Comparison of ENCODE assay signal across 8 mouse cellular contexts in the genomic region with DNA sequence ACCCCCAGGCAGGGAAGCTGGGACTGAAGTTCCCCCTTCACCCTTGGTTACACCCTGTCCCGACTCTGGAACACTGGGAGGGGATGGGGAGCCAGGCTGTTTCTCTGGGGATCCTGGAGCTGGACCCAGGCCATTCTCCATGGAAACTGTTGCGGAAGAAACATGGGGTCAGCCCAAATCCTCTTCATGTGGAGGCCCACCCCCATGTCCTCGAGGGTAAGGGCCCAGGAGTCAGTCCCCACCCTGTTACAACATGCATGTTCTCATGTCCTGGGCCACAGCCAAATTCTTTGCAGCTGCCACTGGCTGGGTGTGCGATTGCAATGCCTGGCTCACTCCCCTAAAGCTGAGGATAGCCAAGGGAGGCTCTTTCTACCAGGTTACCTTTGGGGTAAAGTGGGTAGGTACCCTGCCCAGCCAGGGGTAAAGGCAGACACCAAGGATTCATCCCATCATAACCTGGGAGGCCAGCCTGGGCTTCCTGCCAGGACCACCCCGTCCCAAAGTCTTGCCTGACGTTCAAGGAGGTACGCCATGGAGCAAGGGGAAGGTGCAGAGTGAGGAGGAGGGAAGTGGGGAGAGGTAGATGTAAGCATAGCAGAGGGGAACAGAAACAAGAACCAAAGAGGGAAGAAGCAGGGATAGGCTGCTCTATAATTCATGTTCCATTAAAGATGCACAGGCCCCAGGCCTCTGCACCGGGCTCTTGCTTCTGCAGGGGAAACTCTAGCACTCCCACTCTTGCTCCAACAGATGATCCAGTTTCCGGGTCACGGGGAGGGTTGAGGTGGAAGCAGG. TPM values are rescaled to one million over a fixed set of nuclear protein-coding genes. Genes with fewer than 3 reads are reported as not detected.
A peak's percentile ranks its signal among the peaks of the same experiment; 100 is the strongest.
DNase-seq lines count a peak whose midpoint lies in the region; ATAC-seq lines count a peak whose summit lies in the region.
"Had no signal": no experiment of that assay in that cellular context is flagged by ENCODE, and none has a peak within 500 bp of the region (broad histone marks: within the 10 kb centered on the region; RNA-seq: fewer than 3 reads in every experiment).

No protein-coding gene starts in this region.

- no peak for DNase-seq in limb, embryonic 10.5 days (ENCODE audit: low spot score)
- DNase-seq in NIH3T3 (ENCODE audit: low read depth): peak; percentile 74
- peak; percentile 90 for DNase-seq in gastrocnemius, adult 18-20 months (ENCODE audit: low spot score)
- DNase-seq in heart, postnatal 36 days: peak; percentile 81 to 87
- DNase-seq in frontal cortex, postnatal 10 days (ENCODE audit: low spot score in 2 of 2): no peak
- DNase-seq: kidney, adult 9 months had no signal

- no peak overlapping the region for H3K4me3 ChIP-seq in limb, embryonic 13.5 days
- no peak overlapping the region for H3K4me3 ChIP-seq in limb, embryonic 10.5 days

- H3K27me3 ChIP-seq in limb, embryonic 13.5 days: no peaks in the 10 kb centered on the region
- H3K27me3 ChIP-seq in limb, embryonic 10.5 days (ENCODE audit: low read depth, poor library complexity, severe bottlenecking): peaks cover 10% of the 10 kb centered on the region; the same call in 1 of the 2 replicates

- H3K36me3 ChIP-seq in limb, embryonic 13.5 days: peaks cover 50% of the 10 kb centered on the region
- peaks cover 60% of the 10 kb centered on the region for H3K36me3 ChIP-seq in limb, embryonic 10.5 days

- H3K27ac ChIP-seq in limb, embryonic 13.5 days: no peak overlapping the region; the same call in 1 of the 2 replicates
- H3K27ac ChIP-seq in limb, embryonic 10.5 days: no peak overlapping the region

- ATAC-seq in limb, embryonic 13.5 days (ENCODE audit: low FRiP score, low read depth): no peak
- ATAC-seq in megakaryocyte-erythroid progenitor cell, adult 5-6 weeks (replicated peaks; ENCODE audit: low FRiP score, low TSS enrichment, poor library complexity, severe bottlenecking): no peak

- WGBS in limb, embryonic 13.5 days: 74% methylated on average over 10 of the region's 10 CpGs
- 90% methylated on average over 10 of the region's 10 CpGs for WGBS in limb, embryonic 10.5 days

- H3K4me1 ChIP-seq in limb, embryonic 13.5 days: peaks cover 45% of the 10 kb centered on the region
- H3K4me1 ChIP-seq in limb, embryonic 10.5 days: peaks cover 34% of the 10 kb centered on the region

- no peak overlapping the region for H3K4me2 ChIP-seq in limb, embryonic 13.5 days (replicated peaks)

- H3K9ac ChIP-seq in limb, embryonic 13.5 days: peak overlapping the region; percentile 48; the same call in 1 of the 2 replicates

- no peaks in the 10 kb centered on the region for H3K9me3 ChIP-seq in limb, embryonic 13.5 days
- H3K9me3 ChIP-seq in limb, embryonic 10.5 days (replicated peaks): no peaks in the 10 kb centered on the region

- intact Hi-C loops in heart, postnatal 36 days (cut with DNase I): loop anchor here (5.0 kb wide), 1 partner anchor 329 kb away; no protein-coding TSS in a partner anchor

RNA-seq across cellular contexts. Expression of a gene that starts 5.8 kb away (rescaled TPM):
- 0.34 and 0.41 TPM in 2 replicates for polyA plus RNA-seq in limb, embryonic 13.5 days (2015; fragmentation: Nextera tagmentation; extraction: Ambion mirVana)
- 0.28 and 0.30 TPM in 2 replicates for polyA plus RNA-seq in limb, embryonic 10.5 days (2016; fragmentation: Nextera tagmentation; extraction: Ambion mirVana)
- total RNA-seq in gastrocnemius, adult 18-20 months (2021): not detected
- total RNA-seq in heart, postnatal 36 days (2021): not detected
- 0.49 TPM in 1 of 2 replicates, not detected in the other for total RNA-seq in megakaryocyte-erythroid progenitor cell, adult 5-6 weeks (2014; fragmentation: Nextera tagmentation)
- 0.34 and 1.3 TPM in 2 replicates for total RNA-seq in megakaryocyte-erythroid progenitor cell, adult 5-6 weeks (2017)

RNA-seq across cellular contexts. Expression of a gene that starts 23.7 kb away (rescaled TPM):
- 11.7 and 13.1 TPM in 2 replicates for polyA plus RNA-seq in limb, embryonic 13.5 days (2015; fragmentation: Nextera tagmentation; extraction: Ambion mirVana)
- polyA plus RNA-seq in limb, embryonic 10.5 days (2016; fragmentation: Nextera tagmentation; extraction: Ambion mirVana): 22.1 and 22.8 TPM in 2 replicates
- total RNA-seq in gastrocnemius, adult 18-20 months (2021): 10 to 100 TPM in 1 of 2 experiments, 1 to 10 TPM in 1; 7.9 to 32.1 TPM
- 10 to 100 TPM; 12.9 to 13.0 TPM for total RNA-seq in heart, postnatal 36 days (2021)
- 23.4 and 28.7 TPM in 2 replicates for total RNA-seq in megakaryocyte-erythroid progenitor cell, adult 5-6 weeks (2014; fragmentation: Nextera tagmentation)
- 1.7 and 2.1 TPM in 2 replicates for total RNA-seq in megakaryocyte-erythroid progenitor cell, adult 5-6 weeks (2017)

RNA-seq across cellular contexts. Expression of a gene that starts 43.7 kb away (rescaled TPM):
- polyA plus RNA-seq in limb, embryonic 13.5 days (2015; fragmentation: Nextera tagmentation; extraction: Ambion mirVana): 283 TPM in 2 replicates
- polyA plus RNA-seq in limb, embryonic 10.5 days (2016; fragmentation: Nextera tagmentation; extraction: Ambion mirVana): 305 and 309 TPM in 2 replicates
- 10 to 100 TPM; 35.8 to 37.3 TPM for total RNA-seq in gastrocnemius, adult 18-20 months (2021)
- 10 to 100 TPM; 56.6 to 56.9 TPM for total RNA-seq in heart, postnatal 36 days (2021)
- total RNA-seq in megakaryocyte-erythroid progenitor cell, adult 5-6 weeks (2014; fragmentation: Nextera tagmentation): 218 and 249 TPM in 2 replicates
- total RNA-seq in megakaryocyte-erythroid progenitor cell, adult 5-6 weeks (2017): 53.9 and 91.2 TPM in 2 replicates

RNA-seq across cellular contexts. Expression of a gene that starts 50.4 kb away (rescaled TPM):
- 55.2 and 55.3 TPM in 2 replicates for polyA plus RNA-seq in limb, embryonic 13.5 days (2015; fragmentation: Nextera tagmentation; extraction: Ambion mirVana)
- 33.5 and 36.6 TPM in 2 replicates for polyA plus RNA-seq in limb, embryonic 10.5 days (2016; fragmentation: Nextera tagmentation; extraction: Ambion mirVana)
- 1 to 10 TPM; 6.5 to 9.1 TPM for total RNA-seq in gastrocnemius, adult 18-20 months (2021)
- 10 to 100 TPM; 46.1 to 47.1 TPM for total RNA-seq in heart, postnatal 36 days (2021)
- total RNA-seq in megakaryocyte-erythroid progenitor cell, adult 5-6 weeks (2014; fragmentation: Nextera tagmentation): 51.5 and 56.4 TPM in 2 replicates
- 11.5 and 11.8 TPM in 2 replicates for total RNA-seq in megakaryocyte-erythroid progenitor cell, adult 5-6 weeks (2017)

RNA-seq across cellular contexts. Expression of a gene that starts 58.0 kb away (rescaled TPM):
- polyA plus RNA-seq in limb, embryonic 13.5 days (2015; fragmentation: Nextera tagmentation; extraction: Ambion mirVana): 2.8 and 3.8 TPM in 2 replicates
- polyA plus RNA-seq in limb, embryonic 10.5 days (2016; fragmentation: Nextera tagmentation; extraction: Ambion mirVana): 5.9 and 6.1 TPM in 2 replicates
- not detected for total RNA-seq in gastrocnemius, adult 18-20 months (2021)
- under 1 TPM; 0.67 to 0.73 TPM for total RNA-seq in heart, postnatal 36 days (2021)
- total RNA-seq in megakaryocyte-erythroid progenitor cell, adult 5-6 weeks (2014; fragmentation: Nextera tagmentation): 145 and 147 TPM in 2 replicates
- 124 and 142 TPM in 2 replicates for total RNA-seq in megakaryocyte-erythroid progenitor cell, adult 5-6 weeks (2017)

Comparison
In these comparisons a context has a peak if more than half of its experiments do, and no peak if none do; other contexts are left out.
1. DNase-seq: peak in NIH3T3 (single experiment), gastrocnemius, adult 18-20 months (single experiment) and heart, postnatal 36 days (2 of 2); none in limb, embryonic 10.5 days (single experiment) and frontal cortex, postnatal 10 days (0 of 2).